Mouse (Mus musculus) small intestine, adult 2 months (tissue): ENCODE measurements around the gene Caap1. TPM values are rescaled to one million over a fixed set of nuclear protein-coding genes. Genes with fewer than 3 reads are reported as not detected.
A peak's percentile ranks its signal among the peaks of the same experiment; 100 is the strongest.

Source experiments
- H3K27ac ChIP-seq: fragments of 200-500 bp; 2 replicates; pipeline ENCODE4 v1.5.1; 2012; ENCODE audit warnings: low read depth, low read length, control low read depth, inconsistent platforms; ENCODE audit not compliant: insufficient read depth
- H3K27me3 ChIP-seq: fragments of 200-500 bp; 2 replicates; pipeline ENCODE4 v1.6.1; 2012; ENCODE audit warnings: mild to moderate bottlenecking, moderate library complexity, low read length, inconsistent platforms; ENCODE audit not compliant: control insufficient read depth, insufficient read depth
- H3K36me3 ChIP-seq: fragments of 200-500 bp; 2 replicates; pipeline ENCODE4 v1.6.1; 2012; ENCODE audit warnings: mild to moderate bottlenecking, low read length, control low read depth, inconsistent platforms; ENCODE audit not compliant: control insufficient read depth, insufficient read depth
- H3K4me1 ChIP-seq: fragments of 200-500 bp; 2 replicates; pipeline ENCODE4 v1.6.1; 2012; ENCODE audit warnings: low read length, inconsistent platforms, mixed read lengths; ENCODE audit not compliant: control insufficient read depth, insufficient read depth, insufficient read length
- H3K4me3 ChIP-seq: fragments of 200-500 bp; 2 replicates; pipeline ENCODE4 v1.5.1; 2012; ENCODE audit warnings: low read depth, mild to moderate bottlenecking, control low read depth, inconsistent platforms, low read length, moderate library complexity
- CTCF ChIP-seq: fragments of 200-500 bp; IDR thresholded peaks from 2 replicates; pipeline ENCODE4 v1.5.1; 2012; ENCODE audit warnings: low read depth, mild to moderate bottlenecking, control low read depth, inconsistent platforms, low read length, moderate library complexity, mixed read lengths; ENCODE audit not compliant: insufficient replicate concordance, insufficient read length; ENCODE audit errors: extremely low read depth
- POLR2A ChIP-seq: fragments of 200-500 bp; IDR thresholded peaks from 2 replicates; pipeline ENCODE4 v1.6.1; 2012; ENCODE audit warnings: low read depth, mild to moderate bottlenecking, control low read depth, inconsistent platforms, low read length, moderate library complexity
- WGBS: fragments of 180-500 bp; shearing (Covaris S2); methylation state at CpG from one replicate; pipeline ENCODE4 v1.1.7; 2018; 5-methylcytosine and 5-hydroxymethylcytosine counted together
- polyA plus RNA-seq: library from polyadenylated mRNA; depleted of rRNA; stranded (reverse); fragments of >200 nt; gene quantifications from 2 replicates; pipeline ENCODE4 v1.2.3, GENCODE M21; 2012; rRNA removed

Caap1 gene
- polyA plus RNA-seq: 2.5 and 4.6 TPM in 2 replicates

DNA sequence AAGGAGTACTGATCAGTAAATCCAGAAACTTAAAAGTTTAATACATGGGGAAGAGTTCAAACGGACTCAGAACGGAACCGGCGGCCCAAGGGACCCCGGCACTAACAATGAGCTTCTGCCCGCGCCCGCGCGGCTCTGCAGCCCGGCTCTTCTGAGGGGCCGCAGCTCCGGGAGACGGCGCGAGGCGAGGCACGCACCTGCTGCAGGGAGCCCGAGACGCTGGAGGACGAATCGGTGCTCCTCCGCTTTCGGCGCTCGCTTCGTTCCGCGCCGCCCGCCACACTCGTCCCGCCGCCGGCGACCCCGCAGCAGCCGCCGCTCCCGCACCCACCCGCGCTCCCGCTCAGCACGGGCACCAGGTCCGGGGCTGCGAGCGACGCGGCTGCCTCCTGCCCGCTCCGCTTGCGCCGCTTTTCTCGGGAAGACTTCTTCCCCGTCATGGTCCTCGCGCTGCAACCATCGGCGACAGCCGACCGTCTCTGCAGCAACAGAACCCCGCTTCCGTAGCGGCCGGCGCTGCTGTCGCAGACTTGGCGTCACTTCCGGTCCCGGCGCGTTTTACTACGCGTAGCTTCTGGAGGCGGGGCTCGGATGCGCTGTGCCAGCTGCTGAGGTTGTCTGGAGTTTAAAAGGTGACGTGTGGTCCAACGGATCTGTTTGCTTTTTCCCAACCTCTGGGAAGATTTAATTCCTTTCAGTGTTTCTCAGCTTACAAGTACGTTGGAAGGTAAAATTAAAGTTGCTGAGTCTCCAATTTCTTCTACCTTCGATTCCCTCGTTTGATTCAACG, at the start of gene Caap1, which contains the start of gene Gm10306:
TSS of gene Caap1 (minus strand) at position 532 of the 790 bp plus-strand sequence.
TSS of gene Gm10306 (plus strand) at position 282 of the 790 bp plus-strand sequence.
- TF ChIP-seq CTCF: no peak
- TF ChIP-seq POLR2A: peak; percentile 79
- Histone ChIP-seq H3K4me1 (no peaks in the 10 kb centered on the region), H3K4me3 (peak within 1 kb of the TSS; percentile 78), H3K27ac (no peak within 1 kb of the TSS; the same call in 1 of the 2 replicates), H3K27me3 (no peaks in the 10 kb centered on the region), H3K36me3 (no peaks in the 10 kb centered on the region)
- WGBS: under 1% methylated on average over 83 of the region's 83 CpGs

- TF ChIP-seq POLR2A (no peak), CTCF (no peak)
- Histone ChIP-seq H3K36me3 (no peaks in the 10 kb centered on the region), H3K4me3 (no peak overlapping the region), H3K27ac (no peak overlapping the region), H3K4me1 (no peaks in the 10 kb centered on the region), H3K27me3 (no peaks in the 10 kb centered on the region)
- WGBS: 91% methylated on average over 2 of the region's 2 CpGs
Observed at GRCm38 (mm10) chr4:94605591-94605990, 49.0 kb upstream of the Caap1 start.

DNA sequence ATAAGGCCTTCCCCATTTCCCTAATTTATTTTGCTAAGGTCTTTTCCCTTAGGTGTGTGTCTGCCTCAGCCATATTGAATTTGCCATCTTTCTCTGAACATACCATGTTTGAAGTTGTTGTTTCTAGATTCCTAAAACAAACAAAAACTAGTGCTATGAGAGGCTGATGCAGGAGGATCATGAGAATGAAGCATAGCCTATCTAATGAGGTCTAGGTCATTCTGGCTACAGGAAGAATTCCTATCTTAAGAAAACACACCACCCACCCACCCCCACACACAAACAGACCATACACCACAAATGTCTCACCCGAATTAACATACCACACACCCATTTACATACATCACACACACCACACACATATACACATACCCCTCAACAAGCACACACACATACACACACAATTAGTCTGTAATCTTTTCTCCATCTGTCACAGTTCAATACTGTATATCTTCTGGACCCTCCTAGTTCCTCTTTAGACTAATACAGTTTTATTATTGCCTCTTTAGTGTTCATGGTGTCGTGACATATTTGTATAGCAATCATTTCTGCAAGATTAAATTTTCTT, 47.9 kb upstream of the Caap1 start:
- 87% methylated on average over 2 of the region's 2 CpGs for WGBS
- H3K27me3 ChIP-seq: no peaks in the 10 kb centered on the region
- no peaks in the 10 kb centered on the region for H3K36me3 ChIP-seq
- H3K27ac ChIP-seq: no peak overlapping the region
- TF ChIP-seq POLR2A (no peak), CTCF (no peak)
- H3K4me3 ChIP-seq: no peak overlapping the region
- H3K4me1 ChIP-seq: no peaks in the 10 kb centered on the region

GRCm38 (mm10) chr4:94603031-94603629, 46.5 kb upstream of the Caap1 start, which contains the start of gene Plaa:
Gene Plaa, minus strand, starts transcription at chr4:94603244.
- Histone ChIP-seq H3K4me3 (peak within 1 kb of the TSS; percentile 99), H3K27ac (peak within 1 kb of the TSS; percentile 72), H3K4me1 (no peaks in the 10 kb centered on the region), H3K36me3 (no peaks in the 10 kb centered on the region), H3K27me3 (no peaks in the 10 kb centered on the region)
- WGBS: under 1% methylated on average over 61 of the region's 61 CpGs
- TF ChIP-seq CTCF (no peak), POLR2A (peak; percentile 55; the same call in 1 of the 2 replicates)

DNA sequence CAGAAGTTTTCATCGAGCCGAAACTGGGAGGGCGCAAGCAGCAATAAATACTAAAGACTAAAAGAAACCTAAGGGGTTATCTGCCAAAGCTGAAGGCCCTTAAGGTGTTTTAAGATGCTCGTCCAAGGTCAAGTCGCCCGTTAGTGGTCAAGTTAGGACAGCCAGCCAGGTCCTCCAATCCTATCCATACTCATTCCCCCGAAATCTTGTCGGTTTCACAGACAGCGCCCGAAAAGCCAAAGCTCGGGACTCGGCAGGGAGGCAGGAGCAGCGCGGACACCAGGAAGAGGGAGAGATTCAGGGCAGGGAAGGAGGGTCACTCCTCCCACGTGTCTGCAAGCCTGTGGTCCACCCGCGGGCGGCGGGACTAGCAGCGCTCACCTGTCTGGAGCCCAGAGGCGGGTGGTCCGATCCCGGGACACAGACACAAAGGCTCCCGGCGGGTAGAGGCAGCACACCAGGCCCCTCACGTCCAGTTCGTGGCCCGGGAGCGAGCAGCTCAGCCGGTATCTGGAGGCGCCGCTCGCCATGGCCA, 46.0 kb upstream of the Caap1 start:
- Histone ChIP-seq H3K4me3 (peak overlapping the region; percentile 99), H3K4me1 (no peaks in the 10 kb centered on the region), H3K27me3 (no peaks in the 10 kb centered on the region), H3K27ac (peak overlapping the region; percentile 67), H3K36me3 (no peaks in the 10 kb centered on the region)
- under 1% methylated on average over 33 of the region's 33 CpGs for WGBS
- no peak for TF ChIP-seq CTCF
- TF ChIP-seq POLR2A: no peak

GRCm38 (mm10) chr4:94601395-94601794, 44.8 kb upstream of the Caap1 start:
- WGBS: 73% methylated on average over 4 of the region's 4 CpGs
- Histone ChIP-seq H3K27me3 (no peaks in the 10 kb centered on the region), H3K4me3 (no peak overlapping the region)

GRCm38 (mm10) chr4:94592709-94593108, 36.1 kb upstream of the Caap1 start:
- no peaks in the 10 kb centered on the region for H3K27me3 ChIP-seq
- TF ChIP-seq CTCF (no peak), POLR2A (no peak)
- H3K4me3 ChIP-seq: no peak overlapping the region
- H3K36me3 ChIP-seq: no peaks in the 10 kb centered on the region
- H3K4me1 ChIP-seq: no peaks in the 10 kb centered on the region; the same call in 1 of the 2 replicates
- H3K27ac ChIP-seq: no peak overlapping the region

More at GRCm38 (mm10) chr4:94601395-94601794, 44.8 kb upstream of the Caap1 start:
- no peaks in the 10 kb centered on the region for H3K36me3 ChIP-seq
- H3K27ac ChIP-seq: no peak overlapping the region
- TF ChIP-seq POLR2A (no peak), CTCF (no peak)
- H3K4me1 ChIP-seq: no peaks in the 10 kb centered on the region
